Mouse (Mus musculus) adrenal gland, adult 18-20 months (tissue): ENCODE data around the gene Cbx8. TPM values are rescaled to one million over a fixed set of nuclear protein-coding genes. Genes with fewer than 3 reads are reported as not detected.

Experiments used
- DNase-seq, 2 experiments: peaks; one replicate each; pipeline ENCODE4 v3.0.0; 2021 to 2022; ENCODE audit warnings: low spot score in 2 of 2
- total RNA-seq, 2 experiments: library from RNA; stranded (reverse); gene quantifications; 1 replicate in 1 of 2; 2 replicates in 1 of 2; pipeline ENCODE4 v1.2.3; 2021

The Cbx8 gene
- total RNA-seq, 2 experiments from 2014 or later = 12.2 to 16.7 TPM

GRCm38 (mm10) chr11:118999361-118999804 lies 41.4 kb downstream of the Cbx8 start:
- DNase-seq = no peak

- DNase-seq = peak; percentile 73 to 80
Measured at GRCm38 (mm10) chr11:118998540-118999265, 42.1 kb downstream of the Cbx8 start.

GRCm38 (mm10) chr11:118997182-118997581 lies 43.6 kb downstream of the Cbx8 start:
- DNase-seq = no peak

- no peak for DNase-seq
Measured at GRCm38 (mm10) chr11:118995448-118995847, 45.3 kb downstream of the Cbx8 start.

GRCm38 (mm10) chr11:118992781-118993180 lies 48.0 kb downstream of the Cbx8 start:
- DNase-seq = no peak

- no peak for DNase-seq
Measured at GRCm38 (mm10) chr11:118987999-118988398, 52.8 kb downstream of the Cbx8 start, which contains the start of gene Enpp7. TSS of gene Enpp7 (plus strand) at chr11:118988188.

Other genes with a start within 250 kb of the Cbx8 start
- 1 to 10 TPM; 3.7 to 5.0 TPM for gene Rbfox3, start 129.4 kb downstream of the Cbx8 start, total RNA-seq
- not detected for gene Enpp7, start 52.8 kb downstream of the Cbx8 start, total RNA-seq
- gene Cbx2, start 18.0 kb downstream of the Cbx8 start, total RNA-seq = 1 to 10 TPM; 3.1 to 6.6 TPM
- gene Cbx4, start 45.3 kb upstream of the Cbx8 start, total RNA-seq = 100 to 1,000 TPM; 115 to 163 TPM
- 10 to 100 TPM; 17.7 to 30.8 TPM for gene Tbc1d16, start 187.5 kb upstream of the Cbx8 start, total RNA-seq
- 1 to 10 TPM; 1.2 to 1.3 TPM for gene Ccdc40, start 187.6 kb upstream of the Cbx8 start, total RNA-seq
- 100 to 1,000 TPM; 106 to 107 TPM for gene Gaa, start 226.9 kb upstream of the Cbx8 start, total RNA-seq